Mouse (Mus musculus) natural killer cell, adult 2 months (primary cell): ENCODE measurements around the gene Mob1a.
"Not testable (repeated sequence)": the region's sequence is repeated elsewhere in the genome, so short reads cannot be mapped to it uniquely, and the experiment has no call there.

ENCODE experiments used
- DNase-seq, 2 experiments: peaks; one replicate each; pipeline ENCODE4 v3.0.0; 2022; ENCODE audit warnings: low spot score in 2 of 2

Mob1a gene

GRCm38 (mm10) chr6:83341387-83341786, 15.6 kb downstream of the Mob1a start:
- DNase-seq = no peak

- no peak for DNase-seq
Observed at GRCm38 (mm10) chr6:83342957-83343356, 17.1 kb downstream of the Mob1a start.

GRCm38 (mm10) chr6:83345285-83345684, 19.5 kb downstream of the Mob1a start:
- DNase-seq = not testable (repeated sequence)

- no peak for DNase-seq
Observed at GRCm38 (mm10) chr6:83347916-83348315, 22.1 kb downstream of the Mob1a start.

GRCm38 (mm10) chr6:83348873-83349272, 23.1 kb downstream of the Mob1a start, which contains the start of gene Bola3:
Gene Bola3, plus strand, starts transcription at chr6:83349147.
- no peak for DNase-seq

- DNase-seq = peak; percentile 86 to 92
Observed at GRCm38 (mm10) chr6:83349274-83349958, 23.6 kb downstream of the Mob1a start.

GRCm38 (mm10) chr6:83350172-83350571, 24.4 kb downstream of the Mob1a start:
- no peak for DNase-seq

- DNase-seq = no peak
Observed at GRCm38 (mm10) chr6:83350851-83351405, 25.1 kb downstream of the Mob1a start.

GRCm38 (mm10) chr6:83351490-83352160, 25.8 kb downstream of the Mob1a start:
- no peak for DNase-seq

GRCm38 (mm10) chr6:83352666-83353410, 27.0 kb downstream of the Mob1a start:
- DNase-seq = no peak

- no peak for DNase-seq
Observed at GRCm38 (mm10) chr6:83354856-83355781, 29.3 kb downstream of the Mob1a start.

- DNase-seq = peak; percentile 66 to 78
Observed at GRCm38 (mm10) chr6:83356569-83357138, 30.8 kb downstream of the Mob1a start.

GRCm38 (mm10) chr6:83357436-83357835, 31.6 kb downstream of the Mob1a start:
- no peak for DNase-seq

- no peak for DNase-seq
Observed at GRCm38 (mm10) chr6:83361523-83362248, 35.9 kb downstream of the Mob1a start.

- DNase-seq = no peak
Observed at GRCm38 (mm10) chr6:83363075-83363474, 37.3 kb downstream of the Mob1a start.

- DNase-seq = no peak
Observed at GRCm38 (mm10) chr6:83370316-83370965, 44.6 kb downstream of the Mob1a start.

- DNase-seq = no peak
Observed at GRCm38 (mm10) chr6:83371350-83371749, 45.5 kb downstream of the Mob1a start.

- no peak for DNase-seq
Observed at GRCm38 (mm10) chr6:83373704-83374300, 48.0 kb downstream of the Mob1a start.
